7 mouse cellular contexts compared by ENCODE assay signal in genomic region chr1:105989640-105989984, GRCm38 (mm10). TPM values are rescaled to one million over a fixed set of nuclear protein-coding genes. Genes with fewer than 3 reads are reported as not detected.
DNase-seq lines count a peak whose midpoint lies in the region; ATAC-seq and TF ChIP-seq lines count a peak whose summit lies in the region.

No protein-coding gene starts in this region.

- no peaks in the 10 kb centered on the region for H3K36me3 ChIP-seq in lung, embryonic 15.5 days
- H3K36me3 ChIP-seq in embryonic facial prominence, embryonic 13.5 days = no peaks in the 10 kb centered on the region
- no peaks in the 10 kb centered on the region for H3K36me3 ChIP-seq in intestine, embryonic 16.5 days (ENCODE audit: control insufficient read depth, insufficient read depth, low read length)
- H3K36me3 ChIP-seq in midbrain, postnatal 0 days (ENCODE audit: insufficient read depth, low read length) = no peaks in the 10 kb centered on the region

- 1% methylated on average over 13 of the region's 13 CpGs for WGBS in lung, embryonic 15.5 days
- WGBS in embryonic facial prominence, embryonic 13.5 days = 1% methylated on average over 13 of the region's 13 CpGs
- under 1% methylated on average over 13 of the region's 13 CpGs for WGBS in intestine, embryonic 16.5 days
- WGBS in midbrain, postnatal 0 days = 3% methylated on average over 13 of the region's 13 CpGs

- ATAC-seq in lung, embryonic 15.5 days (ENCODE audit: borderline replicate concordance, extremely low read depth, low FRiP score, low TSS enrichment) = 0 out of 2 replicates have a peak, but pooled peaks have one; percentile 4
- peak; percentile 3; the same call in 1 of the 2 replicates for ATAC-seq in embryonic facial prominence, embryonic 13.5 days (ENCODE audit: insufficient number of reproducible peaks, insufficient read depth, low FRiP score, low TSS enrichment, low read depth)
- ATAC-seq in intestine, embryonic 16.5 days = peak; percentile 11
- ATAC-seq in midbrain, postnatal 0 days (ENCODE audit: low FRiP score) = peak; percentile 0; the same call in 1 of the 2 replicates

- peaks cover 32% of the 10 kb centered on the region for H3K4me1 ChIP-seq in lung, embryonic 15.5 days
- H3K4me1 ChIP-seq in embryonic facial prominence, embryonic 13.5 days = peaks cover 30% of the 10 kb centered on the region
- H3K4me1 ChIP-seq in intestine, embryonic 16.5 days (ENCODE audit: control insufficient read depth, insufficient read depth, low read length) = peaks cover 10% of the 10 kb centered on the region
- peaks cover 4% of the 10 kb centered on the region; the same call in 1 of the 2 replicates for H3K4me1 ChIP-seq in midbrain, postnatal 0 days (ENCODE audit: insufficient read depth, low read length)

- peak overlapping the region; percentile 58 for H3K4me3 ChIP-seq in lung, embryonic 15.5 days
- peak overlapping the region; percentile 83 for H3K4me3 ChIP-seq in embryonic facial prominence, embryonic 13.5 days
- H3K4me3 ChIP-seq in intestine, embryonic 16.5 days (ENCODE audit: low read length) = peak overlapping the region; percentile 68
- peak overlapping the region; percentile 91 for H3K4me3 ChIP-seq in midbrain, postnatal 0 days (ENCODE audit: low read depth, low read length)

- peak overlapping the region; percentile 60; the same call in 1 of the 2 replicates for H3K27ac ChIP-seq in lung, embryonic 15.5 days
- H3K27ac ChIP-seq in embryonic facial prominence, embryonic 13.5 days = peak overlapping the region; percentile 28; the same call in 1 of the 2 replicates
- peak overlapping the region; percentile 40 for H3K27ac ChIP-seq in intestine, embryonic 16.5 days (ENCODE audit: low read length)
- no peak overlapping the region for H3K27ac ChIP-seq in midbrain, postnatal 0 days (ENCODE audit: low read depth, low read length)

- no peaks in the 10 kb centered on the region for H3K9me3 ChIP-seq in lung, embryonic 15.5 days
- no peaks in the 10 kb centered on the region for H3K9me3 ChIP-seq in embryonic facial prominence, embryonic 13.5 days
- no peaks in the 10 kb centered on the region for H3K9me3 ChIP-seq in intestine, embryonic 16.5 days (ENCODE audit: control insufficient read depth, low read length)
- H3K9me3 ChIP-seq in midbrain, postnatal 0 days (ENCODE audit: low read length) = no peaks in the 10 kb centered on the region

- H3K9ac ChIP-seq in lung, embryonic 15.5 days = peak overlapping the region; percentile 71
- H3K9ac ChIP-seq in embryonic facial prominence, embryonic 13.5 days = peak overlapping the region; percentile 86
- H3K9ac ChIP-seq in intestine, embryonic 16.5 days (ENCODE audit: low read depth, low read length) = peak overlapping the region; percentile 69
- H3K9ac ChIP-seq in midbrain, postnatal 0 days (replicated peaks; ENCODE audit: low read length, poor library complexity, severe bottlenecking) = peak overlapping the region; percentile 47

- H3K4me2 ChIP-seq in lung, embryonic 15.5 days = peak overlapping the region; percentile 98
- peak overlapping the region; percentile 99 for H3K4me2 ChIP-seq in embryonic facial prominence, embryonic 13.5 days
- H3K4me2 ChIP-seq in intestine, embryonic 16.5 days (ENCODE audit: low read depth, low read length) = peak overlapping the region; percentile 83
- peak overlapping the region; percentile 98 for H3K4me2 ChIP-seq in midbrain, postnatal 0 days (ENCODE audit: low read depth, low read length, poor library complexity, severe bottlenecking)

- DNase-seq in lung, postnatal 4 days = no peak
- DNase-seq in midbrain, postnatal 0 days (ENCODE audit: low spot score) = no peak
- no peak for DNase-seq in ovary, postnatal 36 days (ENCODE audit: low spot score)
- no peak for DNase-seq in layer of hippocampus, postnatal 36 days

- no peak for TF ChIP-seq CTCF in midbrain, postnatal 0 days (IDR thresholded peaks at IDR 0.05)

- H3K27me3 ChIP-seq in lung, embryonic 15.5 days = no peaks in the 10 kb centered on the region
- H3K27me3 ChIP-seq in embryonic facial prominence, embryonic 13.5 days = no peaks in the 10 kb centered on the region
- H3K27me3 ChIP-seq in intestine, embryonic 16.5 days (replicated peaks; ENCODE audit: control insufficient read depth, insufficient read depth, low read length) = no peaks in the 10 kb centered on the region
- no peaks in the 10 kb centered on the region for H3K27me3 ChIP-seq in midbrain, postnatal 0 days (ENCODE audit: insufficient read depth, low read length)

RNA-seq across cellular contexts. Expression of gene Zcchc2, which starts 0.6 kb away (rescaled TPM):
- polyA plus RNA-seq in lung, embryonic 15.5 days (2015; fragmentation: Nextera tagmentation; extraction: Ambion mirVana) = 2.0 and 2.3 TPM in 2 replicates
- polyA plus RNA-seq in embryonic facial prominence, embryonic 13.5 days (2015; fragmentation: Nextera tagmentation; extraction: Ambion mirVana) = 2.4 and 2.5 TPM in 2 replicates
- polyA plus RNA-seq in intestine, embryonic 16.5 days (2015; fragmentation: Nextera tagmentation; extraction: Ambion mirVana) = 1.8 and 2.0 TPM in 2 replicates
- 15.0 and 18.9 TPM in 2 replicates for total RNA-seq in midbrain, postnatal 0 days (2014; rRNA removed)
- 2.3 and 2.7 TPM in 2 replicates for polyA plus RNA-seq in midbrain, postnatal 0 days (2015; fragmentation: Nextera tagmentation; extraction: Ambion mirVana)
- total RNA-seq in layer of hippocampus, postnatal 36 days (2021) = 10 to 100 TPM; 21.0 to 21.3 TPM
